Mouse (Mus musculus) cerebellum, postnatal 36 days (tissue): Measurements from ENCODE around the gene Pdzrn4.

Experiments
- DNase-seq, 2 experiments: peaks; one replicate each; pipeline ENCODE4 v3.0.0; 2021 to 2022; ENCODE audit warnings: mixed read lengths in 2 of 2

Pdzrn4 gene

DNA sequence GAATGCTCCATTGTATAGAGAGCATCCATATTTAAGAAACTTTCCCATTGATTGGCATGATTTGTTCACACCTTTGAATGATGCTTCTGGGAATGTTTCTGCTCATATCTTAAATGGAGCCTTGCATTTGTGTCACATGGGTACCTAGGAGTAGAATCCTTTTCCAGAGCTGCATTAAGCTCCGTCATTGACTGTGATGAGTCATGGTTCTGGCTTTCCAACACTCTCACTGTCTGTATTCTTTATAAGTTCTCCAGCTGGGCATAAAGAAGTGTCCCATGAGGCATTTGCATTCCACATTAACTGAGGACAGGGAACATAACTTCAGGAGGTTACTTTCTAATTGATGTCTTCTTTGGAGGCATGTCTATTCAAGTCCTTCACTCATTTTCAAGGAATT, 106.1 kb downstream of the Pdzrn4 start:
- no peak for DNase-seq

GRCm38 (mm10) chr15:92509372-92509771, 112.7 kb downstream of the Pdzrn4 start:
- no peak for DNase-seq

DNA sequence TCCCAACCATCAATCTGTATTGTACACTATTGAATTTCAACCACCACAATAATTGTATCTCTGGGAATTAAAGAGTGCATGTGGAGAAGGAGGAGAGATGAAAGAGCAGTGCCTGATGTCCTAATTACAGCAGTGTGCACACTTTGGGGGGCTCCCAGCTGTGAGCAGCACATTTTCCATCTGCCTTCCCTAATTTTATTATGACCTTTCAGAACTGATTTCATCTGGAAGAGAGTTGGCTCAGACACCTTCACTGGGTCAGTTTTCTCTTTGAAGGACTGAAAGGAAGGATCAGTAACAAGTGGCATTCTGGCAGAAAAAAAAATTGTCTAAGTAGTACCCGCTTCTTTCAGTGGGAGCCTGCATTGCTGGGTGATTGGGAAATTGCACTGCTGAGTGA, 119.0 kb downstream of the Pdzrn4 start:
- no peak for DNase-seq

DNA sequence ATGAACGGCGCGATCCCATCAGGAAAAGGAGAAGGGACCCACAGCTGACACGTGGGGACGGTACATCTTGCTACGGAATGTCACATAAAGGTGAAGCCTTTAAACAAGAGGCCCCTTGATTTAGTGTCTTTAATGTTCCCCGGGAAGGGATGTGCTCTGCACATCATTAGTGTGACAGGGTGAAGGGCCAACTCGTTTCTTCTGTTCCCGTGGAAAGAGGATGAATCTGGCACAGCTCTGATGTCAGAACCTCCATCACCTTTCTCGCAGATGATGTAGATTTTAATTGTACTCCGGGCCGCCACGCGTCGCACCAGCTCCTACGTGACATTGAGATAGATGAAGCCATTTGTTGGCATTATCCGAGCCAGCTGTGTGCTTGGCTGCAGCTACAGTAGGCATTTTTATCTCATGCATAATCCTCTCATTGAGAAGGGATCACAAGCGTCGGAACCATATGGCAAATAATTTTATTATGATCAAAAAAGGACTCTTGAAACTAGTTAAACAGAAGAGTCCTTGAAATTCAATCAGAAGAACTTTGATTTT, 124.1 kb downstream of the Pdzrn4 start:
- DNase-seq = no peak

GRCm38 (mm10) chr15:92521686-92522085, 125.0 kb downstream of the Pdzrn4 start:
- DNase-seq = no peak

GRCm38 (mm10) chr15:92524917-92525316, 128.2 kb downstream of the Pdzrn4 start:
- DNase-seq = no peak

- no peak for DNase-seq
Observed at GRCm38 (mm10) chr15:92525416-92525815, 128.7 kb downstream of the Pdzrn4 start.

DNA sequence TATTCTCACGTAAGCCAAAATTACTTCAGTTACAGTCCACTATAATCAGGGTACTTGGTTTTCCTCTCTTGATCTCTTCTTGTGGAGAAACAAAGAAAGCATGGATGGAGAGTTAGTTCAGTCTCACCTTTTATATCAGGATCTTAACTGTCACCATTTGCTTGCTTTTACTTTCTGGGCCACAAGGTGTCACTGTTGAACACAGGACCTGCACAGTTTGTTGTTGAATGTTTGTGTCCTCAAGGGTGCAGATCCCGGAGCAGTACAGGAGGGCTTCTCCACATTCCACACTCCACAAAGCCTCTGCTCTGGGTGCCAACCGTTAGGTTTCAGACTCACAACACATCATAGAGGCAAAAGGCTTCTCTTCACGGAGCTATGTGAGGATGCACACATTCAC, 130.1 kb downstream of the Pdzrn4 start:
- DNase-seq = peak in 1 of 2 experiments; percentile 5

DNA sequence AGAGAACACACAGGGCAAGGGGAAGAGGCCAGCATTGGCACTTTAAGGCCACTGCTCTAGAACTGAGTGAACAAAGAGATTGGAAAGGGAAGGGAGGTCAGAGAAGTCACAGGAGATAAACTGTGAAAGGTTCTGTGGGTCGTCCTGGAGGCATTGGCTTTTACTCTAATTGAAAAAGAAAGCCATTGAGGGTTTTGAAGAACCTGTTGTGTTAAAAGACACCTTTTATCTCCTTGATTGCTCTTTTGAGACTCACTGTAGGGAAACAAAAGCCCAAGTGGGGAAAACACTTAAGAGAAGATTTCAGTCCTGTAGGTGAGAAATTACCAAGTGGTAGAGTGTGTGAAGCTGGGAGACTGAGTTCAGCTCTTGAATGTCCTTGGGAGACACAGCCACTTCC, 146.6 kb downstream of the Pdzrn4 start:
- DNase-seq = no peak

GRCm38 (mm10) chr15:92547294-92547911, 150.7 kb downstream of the Pdzrn4 start:
- no peak for DNase-seq

GRCm38 (mm10) chr15:92555012-92555574, 158.4 kb downstream of the Pdzrn4 start:
- DNase-seq = no peak

DNA sequence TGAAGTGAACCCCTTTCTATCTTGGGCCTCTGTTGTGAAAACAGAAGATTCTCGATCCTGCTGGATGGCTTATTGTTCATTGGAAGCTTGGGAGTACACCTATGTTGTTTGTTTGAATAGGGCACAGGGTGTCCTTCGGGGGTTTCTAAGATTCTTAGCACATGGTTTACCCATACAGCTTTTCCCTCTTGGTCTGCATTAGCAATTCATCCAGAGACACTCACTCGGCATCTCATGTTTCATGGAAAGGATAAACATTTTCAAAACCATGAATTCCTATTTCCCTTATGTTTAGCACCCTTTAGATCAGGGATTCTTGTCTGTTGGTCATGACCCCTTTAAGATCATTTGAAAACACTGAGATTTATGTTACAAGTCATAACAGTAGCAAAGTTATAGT, 159.0 kb downstream of the Pdzrn4 start:
- DNase-seq = no peak

- no peak for DNase-seq
Observed at GRCm38 (mm10) chr15:92558592-92558991, 161.9 kb downstream of the Pdzrn4 start.

- no peak for DNase-seq
Observed at GRCm38 (mm10) chr15:92562149-92562548, 165.5 kb downstream of the Pdzrn4 start.

DNA sequence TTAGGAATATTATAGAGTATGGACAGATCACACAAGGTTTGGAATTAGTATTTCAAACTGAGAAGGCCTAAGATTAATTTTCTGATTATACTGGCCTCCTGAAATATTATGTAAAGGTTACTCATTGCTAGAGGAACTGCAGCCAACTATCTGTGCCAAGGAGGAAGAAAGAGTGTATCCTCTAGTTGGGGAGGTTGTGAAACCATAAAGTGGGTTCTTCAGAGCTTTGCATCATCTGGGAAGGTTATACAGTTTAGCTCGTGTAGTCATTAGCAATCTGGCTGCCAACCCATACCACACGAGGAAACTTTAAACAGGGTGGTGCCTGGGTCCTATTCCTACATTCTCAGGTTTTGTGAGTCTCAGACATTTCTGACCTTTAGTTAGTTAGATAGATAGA, 166.9 kb downstream of the Pdzrn4 start:
- DNase-seq = no peak

GRCm38 (mm10) chr15:92570526-92571243, 174.0 kb downstream of the Pdzrn4 start:
- DNase-seq = no peak

- DNase-seq = no peak
Observed at GRCm38 (mm10) chr15:92571244-92571539, 174.5 kb downstream of the Pdzrn4 start.

DNA sequence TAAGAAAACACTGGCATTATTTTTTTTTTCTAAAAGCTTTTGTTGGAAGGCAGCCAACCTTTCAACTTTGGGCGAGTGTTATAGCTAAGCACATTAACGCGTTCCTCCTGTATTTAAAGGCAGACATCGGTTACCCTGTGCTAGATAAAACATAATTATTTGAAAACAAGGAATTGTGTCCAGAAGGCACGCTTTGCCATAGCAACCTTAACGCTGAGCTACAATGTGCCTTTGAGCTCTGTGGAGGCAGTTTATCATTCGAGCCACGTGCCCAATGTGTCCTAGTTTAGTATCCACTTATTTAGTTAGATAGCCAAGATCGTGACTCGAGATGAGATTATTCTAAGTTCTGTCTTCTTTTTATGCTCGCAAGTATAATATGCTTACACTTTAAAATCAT, 180.8 kb downstream of the Pdzrn4 start:
- DNase-seq = no peak

DNA sequence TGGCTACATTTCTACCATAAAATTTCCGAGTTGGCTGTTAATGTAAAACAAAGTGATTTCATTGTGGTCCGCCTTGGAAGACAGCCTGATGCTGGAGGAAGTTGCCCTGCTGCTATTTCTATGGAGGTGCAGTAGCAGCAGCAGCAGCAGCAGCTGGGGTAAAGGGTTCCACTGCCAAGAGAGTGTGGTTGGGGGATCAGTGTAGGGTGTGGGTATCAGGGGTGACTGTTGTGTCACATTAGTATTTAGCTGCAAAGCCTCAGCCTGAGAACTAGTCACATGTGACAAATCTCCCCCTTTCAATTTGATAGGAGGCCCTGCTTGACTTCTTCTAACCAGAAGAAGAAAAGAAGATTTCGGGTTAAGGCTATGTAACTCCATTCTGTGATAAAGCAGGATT, 183.5 kb downstream of the Pdzrn4 start:
- DNase-seq = no peak

DNA sequence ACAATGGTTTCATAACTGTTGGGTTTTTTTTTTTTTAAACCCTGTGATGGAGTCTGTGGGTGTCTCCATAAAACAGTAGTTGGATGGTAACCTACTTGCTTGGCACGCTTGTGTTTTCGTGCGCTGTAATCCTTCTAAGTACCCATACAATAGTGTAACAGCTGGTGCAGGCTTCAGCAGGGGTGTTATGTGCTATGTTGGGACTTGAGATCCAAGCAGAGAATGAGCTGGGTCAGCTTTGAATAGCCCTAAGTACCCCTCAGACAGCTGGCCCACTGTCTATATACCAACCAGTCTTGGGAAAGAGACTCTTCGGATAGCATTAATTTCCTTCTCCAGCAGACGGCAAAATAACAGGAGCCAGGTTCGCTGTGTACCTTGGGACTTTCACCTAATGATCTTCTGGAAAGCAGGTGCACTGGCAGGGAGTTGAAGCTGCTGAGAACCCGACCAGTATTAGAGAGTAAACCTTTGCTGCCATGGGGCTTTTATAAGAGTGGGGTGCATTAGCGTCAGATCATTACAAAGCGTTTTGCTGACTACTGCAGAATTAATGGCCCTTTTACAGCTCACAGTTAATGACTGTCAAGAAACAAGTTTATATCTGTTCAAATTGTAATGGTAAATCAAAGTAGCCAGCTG, 184.2 kb downstream of the Pdzrn4 start:
- no peak for DNase-seq

DNA sequence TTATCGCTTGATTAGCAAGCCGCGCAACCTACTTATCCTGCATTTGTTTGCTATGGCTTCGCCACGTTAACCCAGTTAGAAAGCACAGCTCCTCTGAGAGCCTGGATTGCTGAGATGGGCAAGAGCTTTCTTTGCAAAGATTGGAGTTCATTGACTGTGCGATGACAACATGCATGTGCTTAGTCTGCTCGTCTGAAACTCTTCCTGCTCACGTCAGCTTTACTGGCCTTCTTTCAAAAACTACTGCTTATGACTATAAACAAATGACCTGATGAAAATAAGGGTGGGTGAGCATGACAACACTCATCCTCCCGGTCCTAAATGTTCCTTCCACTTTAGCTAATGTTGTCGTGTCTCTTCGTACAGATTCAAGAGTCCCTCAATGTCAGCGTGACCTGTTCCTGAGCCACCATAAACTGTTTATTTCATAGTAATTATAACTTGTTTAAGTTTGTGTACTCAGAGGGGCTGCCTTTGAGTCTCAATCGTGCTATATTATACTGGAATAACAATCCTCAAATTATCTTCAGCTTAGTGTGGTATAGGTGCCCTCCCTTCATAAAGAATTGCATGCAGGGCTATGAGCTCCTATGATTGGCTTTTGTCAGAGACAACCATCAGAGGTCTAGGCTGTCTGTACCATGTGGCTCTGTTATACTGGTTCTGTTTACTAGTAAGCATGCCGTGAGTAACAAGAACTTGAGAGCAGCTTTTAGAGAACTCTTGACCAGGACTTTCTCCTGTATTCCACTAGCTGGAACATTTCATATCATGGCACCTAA, 187.9 kb downstream of the Pdzrn4 start:
- DNase-seq = no peak

GRCm38 (mm10) chr15:92587431-92587830, 190.8 kb downstream of the Pdzrn4 start:
- DNase-seq = no peak

- DNase-seq = no peak
Observed at GRCm38 (mm10) chr15:92594721-92595120, 198.0 kb downstream of the Pdzrn4 start.
